Mouse (Mus musculus) testis, adult 2 months (tissue): ENCODE results near the gene Hist1h3d.

Source experiments
- CTCF ChIP-seq: fragments of 200-500 bp; IDR thresholded peaks from 2 replicates; pipeline ENCODE4 v1.5.1; 2012; ENCODE audit warnings: low read depth, mild to moderate bottlenecking, inconsistent platforms, low read length, moderate library complexity; ENCODE audit not compliant: control insufficient read depth, insufficient read depth, insufficient replicate concordance
- POLR2A ChIP-seq: fragments of 200-500 bp; IDR thresholded peaks from 2 replicates; pipeline ENCODE4 v1.6.1; 2012; ENCODE audit warnings: low read depth, mild to moderate bottlenecking, inconsistent platforms, low read length, moderate library complexity; ENCODE audit not compliant: control insufficient read depth

- TF ChIP-seq CTCF (no peak), POLR2A (no peak)
Measured at GRCm38 (mm10) chr13:23532262-23533075, 43.1 kb upstream of the Hist1h3d start.
